Comparison of ENCODE assay signal across 23 mouse cellular contexts in the genomic region with DNA sequence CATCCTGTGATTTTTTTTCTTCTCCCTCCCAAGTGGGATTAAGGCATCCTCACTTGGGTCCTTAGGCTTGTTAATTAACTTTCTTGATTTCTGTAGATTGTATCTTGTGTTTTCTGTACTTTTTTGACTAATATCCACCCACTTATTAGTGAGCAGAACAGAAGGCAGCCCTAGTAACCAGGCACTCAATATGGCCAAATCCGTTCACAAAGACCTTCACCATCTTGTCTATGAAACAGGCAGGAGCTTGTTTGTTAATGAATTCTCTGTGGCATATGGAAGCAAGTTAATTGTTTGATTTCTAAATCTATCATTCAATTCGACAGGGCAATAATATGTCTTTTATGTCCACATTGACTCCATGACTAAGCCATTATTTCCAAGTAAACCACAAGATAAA.
DNase-seq lines count a peak whose midpoint lies in the region; ATAC-seq lines count a peak whose summit lies in the region.
"Had no signal": no experiment of that assay in that cellular context is flagged by ENCODE, and none has a peak within 500 bp of the region (broad histone marks: within the 10 kb centered on the region; RNA-seq: fewer than 3 reads in every experiment).

No protein-coding gene starts in this region.

- 52% methylated on average over 2 of the region's 2 CpGs for WGBS in forebrain, embryonic 13.5 days
- WGBS in forebrain, embryonic 15.5 days, result 45% methylated on average over 2 of the region's 2 CpGs
- 58% methylated on average over 2 of the region's 2 CpGs for WGBS in hindbrain, embryonic 11.5 days
- WGBS in hindbrain, embryonic 14.5 days, result 44% methylated on average over 2 of the region's 2 CpGs
- 64% methylated on average over 2 of the region's 2 CpGs for WGBS in midbrain, embryonic 12.5 days
- 43% methylated on average over 2 of the region's 2 CpGs for WGBS in midbrain, embryonic 14.5 days

- no peaks in the 10 kb centered on the region for H3K4me1 ChIP-seq in forebrain, embryonic 13.5 days
- no peaks in the 10 kb centered on the region for H3K4me1 ChIP-seq in forebrain, embryonic 15.5 days
- no peaks in the 10 kb centered on the region for H3K4me1 ChIP-seq in hindbrain, embryonic 11.5 days (replicated peaks; ENCODE audit: control insufficient read depth, insufficient read depth, low read length)
- H3K4me1 ChIP-seq in hindbrain, embryonic 14.5 days (replicated peaks; ENCODE audit: control insufficient read depth, insufficient read depth, low read length), result no peaks in the 10 kb centered on the region
- no peaks in the 10 kb centered on the region for H3K4me1 ChIP-seq in midbrain, embryonic 12.5 days
- H3K4me1 ChIP-seq in midbrain, embryonic 14.5 days (ENCODE audit: control insufficient read depth, insufficient read depth, low read length), result no peaks in the 10 kb centered on the region
- H3K4me1 ChIP-seq: embryonic facial prominence, embryonic 12.5 days; embryonic facial prominence, embryonic 15.5 days; hindbrain, embryonic 15.5 days; intestine, embryonic 15.5 days had no signal

- no peak overlapping the region for H3K9ac ChIP-seq in forebrain, embryonic 13.5 days
- no peak overlapping the region for H3K9ac ChIP-seq in forebrain, embryonic 15.5 days (replicated peaks)
- H3K9ac ChIP-seq in hindbrain, embryonic 11.5 days (ENCODE audit: low read depth, low read length), result no peak overlapping the region
- H3K9ac ChIP-seq in hindbrain, embryonic 14.5 days, result no peak overlapping the region
- no peak overlapping the region for H3K9ac ChIP-seq in midbrain, embryonic 12.5 days (replicated peaks)
- no peak overlapping the region for H3K9ac ChIP-seq in midbrain, embryonic 14.5 days (replicated peaks; ENCODE audit: low read length)
- H3K9ac ChIP-seq: embryonic facial prominence, embryonic 12.5 days; embryonic facial prominence, embryonic 15.5 days; forebrain, postnatal 0 days; hindbrain, embryonic 15.5 days; intestine, embryonic 15.5 days had no signal

- H3K27ac ChIP-seq in forebrain, embryonic 13.5 days, result no peak overlapping the region
- H3K27ac ChIP-seq in forebrain, embryonic 15.5 days (replicated peaks), result no peak overlapping the region
- no peak overlapping the region for H3K27ac ChIP-seq in hindbrain, embryonic 11.5 days (ENCODE audit: low read depth, low read length)
- H3K27ac ChIP-seq in hindbrain, embryonic 14.5 days, result no peak overlapping the region
- H3K27ac ChIP-seq in midbrain, embryonic 12.5 days (replicated peaks), result no peak overlapping the region
- H3K27ac ChIP-seq in midbrain, embryonic 14.5 days (replicated peaks; ENCODE audit: low read depth, low read length), result no peak overlapping the region
- H3K27ac ChIP-seq: embryonic facial prominence, embryonic 12.5 days; embryonic facial prominence, embryonic 15.5 days; gastrocnemius, adult 2 months; hindbrain, embryonic 15.5 days; intestine, embryonic 15.5 days had no signal

- no peak overlapping the region for H3K4me2 ChIP-seq in forebrain, embryonic 13.5 days
- no peak overlapping the region for H3K4me2 ChIP-seq in forebrain, embryonic 15.5 days (replicated peaks)
- no peak overlapping the region for H3K4me2 ChIP-seq in hindbrain, embryonic 11.5 days (replicated peaks; ENCODE audit: low read depth, low read length)
- H3K4me2 ChIP-seq in hindbrain, embryonic 14.5 days (replicated peaks), result no peak overlapping the region
- no peak overlapping the region for H3K4me2 ChIP-seq in midbrain, embryonic 12.5 days (replicated peaks)
- no peak overlapping the region for H3K4me2 ChIP-seq in midbrain, embryonic 14.5 days (ENCODE audit: low read length)
- H3K4me2 ChIP-seq: embryonic facial prominence, embryonic 12.5 days; embryonic facial prominence, embryonic 15.5 days; heart, embryonic 11.5 days; hindbrain, embryonic 15.5 days; intestine, embryonic 15.5 days had no signal

- no peaks in the 10 kb centered on the region for H3K27me3 ChIP-seq in forebrain, embryonic 13.5 days
- no peaks in the 10 kb centered on the region for H3K27me3 ChIP-seq in forebrain, embryonic 15.5 days
- no peaks in the 10 kb centered on the region for H3K27me3 ChIP-seq in hindbrain, embryonic 11.5 days (ENCODE audit: control insufficient read depth, insufficient read depth, low read length)
- H3K27me3 ChIP-seq in hindbrain, embryonic 14.5 days (ENCODE audit: control insufficient read depth, insufficient read depth, low read length), result no peaks in the 10 kb centered on the region
- H3K27me3 ChIP-seq in midbrain, embryonic 12.5 days, result no peaks in the 10 kb centered on the region
- H3K27me3 ChIP-seq in midbrain, embryonic 14.5 days (ENCODE audit: control insufficient read depth, insufficient read depth, low read length), result no peaks in the 10 kb centered on the region
- H3K27me3 ChIP-seq: embryonic facial prominence, embryonic 12.5 days; embryonic facial prominence, embryonic 15.5 days; hindbrain, embryonic 15.5 days; intestine, embryonic 15.5 days had no signal

- H3K4me3 ChIP-seq in forebrain, embryonic 13.5 days, result no peak overlapping the region
- no peak overlapping the region for H3K4me3 ChIP-seq in forebrain, embryonic 15.5 days
- H3K4me3 ChIP-seq in hindbrain, embryonic 11.5 days (ENCODE audit: low read depth, low read length), result no peak overlapping the region
- no peak overlapping the region for H3K4me3 ChIP-seq in hindbrain, embryonic 14.5 days (replicated peaks; ENCODE audit: low read length)
- H3K4me3 ChIP-seq in midbrain, embryonic 12.5 days, result no peak overlapping the region
- H3K4me3 ChIP-seq in midbrain, embryonic 14.5 days (replicated peaks; ENCODE audit: low read depth, low read length), result no peak overlapping the region
- H3K4me3 ChIP-seq: embryonic facial prominence, embryonic 12.5 days; embryonic facial prominence, embryonic 15.5 days; gastrocnemius, adult 2 months; hindbrain, embryonic 15.5 days; intestine, embryonic 15.5 days had no signal

- 0 out of 2 replicates have a peak, but pooled peaks have one; percentile 45 for ATAC-seq in forebrain, embryonic 13.5 days
- ATAC-seq in forebrain, embryonic 15.5 days (replicated peaks), result no peak
- ATAC-seq in hindbrain, embryonic 11.5 days (ENCODE audit: low FRiP score), result 0 out of 2 replicates have a peak, but pooled peaks have one; percentile 30
- no peak for ATAC-seq in hindbrain, embryonic 14.5 days (ENCODE audit: low FRiP score)
- peak; percentile 73; the same call in 1 of the 2 replicates for ATAC-seq in midbrain, embryonic 12.5 days (ENCODE audit: low FRiP score, low read depth)
- ATAC-seq in midbrain, embryonic 14.5 days (ENCODE audit: low FRiP score, low TSS enrichment), result no peak; the same call in 1 of the 2 replicates
- ATAC-seq: activated CD4-positive, CD25-positive, alpha-beta regulatory T cell, adult 4 months; forebrain, postnatal 0 days; intestine, embryonic 15.5 days had no signal

- no peak for DNase-seq in hindbrain, embryonic 11.5 days (ENCODE audit: low spot score)
- DNase-seq in hindbrain, embryonic 14.5 days (ENCODE audit: low spot score), result no peak
- no peak for DNase-seq in midbrain, embryonic 14.5 days
- no peak for DNase-seq in kidney, postnatal 14 days
- DNase-seq: adrenal gland, adult 8-10 months; adrenal gland, postnatal 25 days; cerebellum, adult 11 months; cerebellum, adult 2 months; cerebellum, adult 9-11 months; cerebellum, postnatal 25 days; forebrain, postnatal 0 days; gastrocnemius, adult 2 months; gastrocnemius, postnatal 14 days; heart, adult 11 months had no signal

- no peaks in the 10 kb centered on the region for H3K36me3 ChIP-seq in forebrain, embryonic 13.5 days (ENCODE audit: poor library complexity, severe bottlenecking)
- no peaks in the 10 kb centered on the region for H3K36me3 ChIP-seq in forebrain, embryonic 15.5 days
- no peaks in the 10 kb centered on the region for H3K36me3 ChIP-seq in hindbrain, embryonic 11.5 days (ENCODE audit: control insufficient read depth, insufficient read depth, low read length)
- no peaks in the 10 kb centered on the region for H3K36me3 ChIP-seq in hindbrain, embryonic 14.5 days (replicated peaks; ENCODE audit: control insufficient read depth, insufficient read depth)
- H3K36me3 ChIP-seq in midbrain, embryonic 12.5 days, result no peaks in the 10 kb centered on the region
- H3K36me3 ChIP-seq in midbrain, embryonic 14.5 days (ENCODE audit: control insufficient read depth, insufficient read depth, low read length), result no peaks in the 10 kb centered on the region
- H3K36me3 ChIP-seq: embryonic facial prominence, embryonic 12.5 days; embryonic facial prominence, embryonic 15.5 days; hindbrain, embryonic 15.5 days; intestine, embryonic 15.5 days had no signal

- H3K9me3 ChIP-seq in forebrain, embryonic 13.5 days (replicated peaks), result no peaks in the 10 kb centered on the region
- H3K9me3 ChIP-seq in forebrain, embryonic 15.5 days, result no peaks in the 10 kb centered on the region
- H3K9me3 ChIP-seq in hindbrain, embryonic 11.5 days (ENCODE audit: control insufficient read depth, low read length), result no peaks in the 10 kb centered on the region
- H3K9me3 ChIP-seq in hindbrain, embryonic 14.5 days (ENCODE audit: control insufficient read depth, low read length), result no peaks in the 10 kb centered on the region
- H3K9me3 ChIP-seq in midbrain, embryonic 12.5 days, result no peaks in the 10 kb centered on the region
- H3K9me3 ChIP-seq in midbrain, embryonic 14.5 days (ENCODE audit: control insufficient read depth, low read length), result no peaks in the 10 kb centered on the region
- H3K9me3 ChIP-seq: embryonic facial prominence, embryonic 12.5 days; embryonic facial prominence, embryonic 15.5 days; hindbrain, embryonic 15.5 days; intestine, embryonic 15.5 days had no signal

Comparison
In these comparisons a context has a peak if more than half of its experiments do, and no peak if none do; other contexts are left out.
1. ATAC-seq: peak in forebrain, embryonic 13.5 days (single experiment), hindbrain, embryonic 11.5 days (single experiment) and midbrain, embryonic 12.5 days (single experiment); none in forebrain, embryonic 15.5 days (single experiment), hindbrain, embryonic 14.5 days (single experiment) and midbrain, embryonic 14.5 days (single experiment).